Mouse (Mus musculus) bone marrow, adult 2 months (tissue): Measurements from ENCODE around the gene Bmp2k. TPM values are rescaled to one million over a fixed set of nuclear protein-coding genes. Genes with fewer than 3 reads are reported as not detected.

Source experiments
- H3K27ac ChIP-seq: fragments of 200-500 bp; 2 replicates; pipeline ENCODE4 v1.5.1; 2012; ENCODE audit warnings: low read depth, mild to moderate bottlenecking, control low read depth, inconsistent platforms, low read length; ENCODE audit not compliant: control insufficient read depth, poor library complexity, insufficient read depth
- H3K4me1 ChIP-seq: fragments of 200-500 bp; 2 replicates; pipeline ENCODE4 v1.6.1; 2011; ENCODE audit warnings: low read length; ENCODE audit not compliant: control insufficient read depth, insufficient read depth
- H3K4me3 ChIP-seq: fragments of 200-500 bp; replicated peaks from 2 replicates; pipeline ENCODE3; 2011; ENCODE audit warnings: mild to moderate bottlenecking, low read depth, low read length, control low read depth; ENCODE audit not compliant: control insufficient read depth
- CTCF ChIP-seq: fragments of 200-500 bp; IDR thresholded peaks from 2 replicates; pipeline ENCODE4 v1.5.1; 2011; ENCODE audit warnings: low read length, control low read depth; ENCODE audit not compliant: control insufficient read depth, insufficient read depth
- POLR2A ChIP-seq: fragments of 200-500 bp; IDR thresholded peaks from 2 replicates; pipeline ENCODE4 v1.6.1; 2011; ENCODE audit warnings: low read depth, mild to moderate bottlenecking, control low read depth, low read length, borderline replicate concordance; ENCODE audit not compliant: control insufficient read depth
- whole genome bisulfite sequencing: fragments of 180-500 bp; shearing (Covaris S2); methylation state at CpG from one replicate; pipeline ENCODE4 v1.1.7; 2018; 5-methylcytosine and 5-hydroxymethylcytosine counted together
- polyA plus RNA-seq: library from polyadenylated mRNA; stranded (reverse); fragments of >200 nt; gene quantifications from 2 replicates; pipeline ENCODE4 v1.2.4, GENCODE M21; 2011; ENCODE audit warnings: low replicate concordance; ENCODE audit not compliant: missing spikeins, insufficient read depth, insufficient read length

Gene Bmp2k
- polyA plus RNA-seq, 1 experiment: 12.0 TPM

GRCm38 (mm10) chr5:97126005-97126404 lies 128.5 kb downstream of the Bmp2k start:
- TF ChIP-seq POLR2A: no peak
- peak; percentile 67 for TF ChIP-seq CTCF
- 24% methylated on average over 4 of the region's 4 CpGs for WGBS
- no peak overlapping the region for H3K27ac ChIP-seq
- H3K4me3 ChIP-seq: no peak overlapping the region
- no peaks in the 10 kb centered on the region for H3K4me1 ChIP-seq

GRCm38 (mm10) chr5:97127284-97127683 lies 129.8 kb downstream of the Bmp2k start:
- 78% methylated on average over 6 of the region's 6 CpGs for WGBS
- Histone ChIP-seq H3K27ac (no peak overlapping the region), H3K4me3 (no peak overlapping the region), H3K4me1 (no peaks in the 10 kb centered on the region)
- TF ChIP-seq POLR2A (no peak), CTCF (no peak)

- Histone ChIP-seq H3K4me1 (no peaks in the 10 kb centered on the region), H3K4me3 (no peak overlapping the region), H3K27ac (no peak overlapping the region)
- 40% methylated on average over 21 of the region's 21 CpGs for WGBS
- TF ChIP-seq POLR2A: no peak
- TF ChIP-seq CTCF: no peak
Observed at GRCm38 (mm10) chr5:97128242-97129226, 131.0 kb downstream of the Bmp2k start.

- Histone ChIP-seq H3K4me1 (no peaks in the 10 kb centered on the region), H3K4me3 (no peak overlapping the region), H3K27ac (no peak overlapping the region)
- 92% methylated on average over 2 of the region's 2 CpGs for WGBS
- TF ChIP-seq CTCF (no peak), POLR2A (no peak)
Observed at GRCm38 (mm10) chr5:97129589-97129988, 132.1 kb downstream of the Bmp2k start.

- Histone ChIP-seq H3K4me1 (no peaks in the 10 kb centered on the region), H3K27ac (no peak overlapping the region), H3K4me3 (no peak overlapping the region)
- TF ChIP-seq CTCF (no peak), POLR2A (no peak)
- 71% methylated on average over 2 of the region's 2 CpGs for WGBS
Observed at GRCm38 (mm10) chr5:97135331-97135730, 137.8 kb downstream of the Bmp2k start.

Other genes with a start within 250 kb of the Bmp2k start
- gene Anxa3, start 204.3 kb upstream of the Bmp2k start, polyA plus RNA-seq: 23.5 and 48.0 TPM in 2 replicates
- 0.43 and 1.2 TPM in 2 replicates for gene Paqr3, start 113.9 kb downstream of the Bmp2k start, polyA plus RNA-seq